Mouse (Mus musculus): ENCODE data around the gene Hspa8. TPM values are rescaled to one million over a fixed set of nuclear protein-coding genes. Genes with fewer than 3 reads are reported as not detected.
A peak's percentile ranks its signal among the peaks of the same experiment; 100 is the strongest.

Hspa8 gene
- polyA plus RNA-seq, 1 experiment from 2014 or later: 3,187 TPM

DNA sequence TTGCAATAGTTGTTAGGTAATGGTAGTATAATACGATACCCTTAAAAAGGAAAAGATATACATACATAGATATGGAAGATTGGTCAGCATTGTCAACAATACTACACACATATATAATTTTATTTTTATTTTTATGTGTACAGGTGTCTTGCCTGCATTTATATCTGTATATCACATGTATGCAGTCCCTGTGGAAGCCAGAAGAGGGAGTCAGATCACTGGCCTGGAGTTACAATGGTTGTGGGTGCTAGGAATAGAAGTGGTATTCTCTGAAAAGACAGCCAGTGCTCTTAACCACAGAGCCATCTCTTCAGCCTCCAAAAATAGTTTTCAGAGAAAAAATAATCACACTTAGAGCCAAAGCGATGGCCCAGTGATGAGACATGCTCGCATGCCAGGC lies 35.9 kb downstream of the Hspa8 start:
- no peaks in the 10 kb centered on the region for H3K36me3 ChIP-seq (ENCODE audit: insufficient read depth, low read length)
- no peaks in the 10 kb centered on the region for H3K9me3 ChIP-seq (ENCODE audit: low read length)
- no peak overlapping the region for H3K27ac ChIP-seq (ENCODE audit: low read length)
- H3K4me3 ChIP-seq (ENCODE audit: low read length): no peak overlapping the region
- H3K27me3 ChIP-seq (ENCODE audit: insufficient read depth, low read length): no peaks in the 10 kb centered on the region
- no peaks in the 10 kb centered on the region for H3K4me1 ChIP-seq (ENCODE audit: insufficient read depth, low read length)
- no peak overlapping the region for H3K4me2 ChIP-seq (replicated peaks; ENCODE audit: low read depth, low read length)
- ATAC-seq (ENCODE audit: low FRiP score, low TSS enrichment): no peak
- no peak overlapping the region for H3K9ac ChIP-seq (replicated peaks; ENCODE audit: low read length)
- WGBS: 90% methylated on average over 3 of the region's 3 CpGs

DNA sequence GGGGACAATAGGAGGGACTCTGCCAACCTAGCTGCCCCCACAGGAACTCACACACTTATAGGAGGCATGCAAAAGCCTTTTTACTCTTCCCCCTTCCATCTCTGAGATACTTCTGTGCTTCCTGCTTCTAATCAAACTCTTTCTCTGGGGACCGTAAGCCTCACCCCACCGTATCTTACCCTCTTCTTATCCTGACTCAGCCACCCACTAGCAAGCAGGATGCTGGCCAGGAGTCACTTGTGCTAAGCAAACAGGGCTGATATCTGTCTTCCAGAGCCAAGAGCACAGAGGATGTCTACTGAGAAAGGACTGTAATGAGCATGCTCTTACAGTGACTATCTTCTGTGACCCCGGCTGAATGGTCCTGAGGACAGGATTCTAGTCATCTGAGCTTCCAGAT lies 38.9 kb downstream of the Hspa8 start:
- Histone ChIP-seq H3K27me3 (ENCODE audit: insufficient read depth, low read length) (no peaks in the 10 kb centered on the region), H3K4me3 (ENCODE audit: low read length) (no peak overlapping the region), H3K4me2 (replicated peaks; ENCODE audit: low read depth, low read length) (no peak overlapping the region), H3K9ac (replicated peaks; ENCODE audit: low read length) (no peak overlapping the region), H3K27ac (ENCODE audit: low read length) (no peak overlapping the region), H3K4me1 (ENCODE audit: insufficient read depth, low read length) (no peaks in the 10 kb centered on the region), H3K9me3 (ENCODE audit: low read length) (no peaks in the 10 kb centered on the region), H3K36me3 (ENCODE audit: insufficient read depth, low read length) (no peaks in the 10 kb centered on the region)
- 77% methylated on average over 3 of the region's 3 CpGs for WGBS
- no peak for ATAC-seq (ENCODE audit: low FRiP score, low TSS enrichment)

GRCm38 (mm10) chr9:40851515-40851914 lies 50.7 kb downstream of the Hspa8 start:
- 44% methylated on average over 2 of the region's 2 CpGs for WGBS
- no peak for ATAC-seq (ENCODE audit: low FRiP score, low TSS enrichment)

DNA sequence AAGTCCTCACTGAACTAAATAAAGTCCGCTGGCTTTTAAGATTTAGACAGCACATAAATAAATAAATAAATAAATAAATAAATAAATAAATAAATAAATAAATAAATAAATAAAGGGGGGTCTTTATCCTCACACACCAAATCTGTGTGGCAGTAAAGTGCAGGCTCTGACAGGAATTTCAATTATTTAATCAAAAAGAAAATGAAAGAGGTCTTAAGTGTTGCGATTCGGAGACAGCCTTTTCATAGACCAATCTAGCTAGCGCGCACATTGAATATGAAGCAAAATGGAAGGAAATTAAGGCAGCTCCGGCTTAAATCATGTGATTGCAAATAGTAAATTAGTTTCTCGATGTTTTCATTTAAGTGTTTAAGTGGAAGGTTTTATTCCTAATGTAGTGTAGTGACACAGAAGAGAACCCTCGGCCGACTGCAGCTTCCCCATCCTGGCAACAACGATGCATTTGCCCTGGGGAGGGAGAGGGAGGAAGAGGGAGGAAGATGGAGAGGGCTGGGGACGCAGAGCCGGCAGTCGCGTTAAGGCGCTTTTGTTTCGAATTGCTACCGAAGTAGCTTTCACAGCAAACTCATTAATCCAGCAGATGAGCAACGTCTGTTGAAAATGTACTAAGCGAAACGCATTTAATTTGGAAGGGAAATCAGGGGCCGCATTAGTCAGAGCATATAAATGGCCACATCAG lies 57.8 kb downstream of the Hspa8 start:
- H3K4me3 ChIP-seq (ENCODE audit: low read length): peak overlapping the region; percentile 39
- H3K27me3 ChIP-seq (ENCODE audit: insufficient read depth, low read length): peaks cover 36% of the 10 kb centered on the region
- no peaks in the 10 kb centered on the region for H3K36me3 ChIP-seq (ENCODE audit: insufficient read depth, low read length)
- H3K27ac ChIP-seq (ENCODE audit: low read length): no peak overlapping the region
- no peak for ATAC-seq (ENCODE audit: low FRiP score, low TSS enrichment)
- H3K9ac ChIP-seq (replicated peaks; ENCODE audit: low read length): 0 out of 2 replicates have a peak overlapping the region, but pooled peaks have one; percentile 43
- WGBS: 9% methylated on average over 21 of the region's 21 CpGs
- no peaks in the 10 kb centered on the region for H3K9me3 ChIP-seq (ENCODE audit: low read length)
- peak overlapping the region; percentile 55 for H3K4me2 ChIP-seq (replicated peaks; ENCODE audit: low read depth, low read length)
- 0 out of 2 replicates have a peak, but pooled peaks cover 4% of the 10 kb centered on the region for H3K4me1 ChIP-seq (ENCODE audit: insufficient read depth, low read length)

More at GRCm38 (mm10) chr9:40851515-40851914, 50.7 kb downstream of the Hspa8 start:
- peaks cover 11% of the 10 kb centered on the region; the same call in 1 of the 2 replicates for H3K27me3 ChIP-seq (ENCODE audit: insufficient read depth, low read length)
- no peak overlapping the region for H3K9ac ChIP-seq (replicated peaks; ENCODE audit: low read length)
- H3K4me3 ChIP-seq (ENCODE audit: low read length): no peak overlapping the region
- H3K27ac ChIP-seq (ENCODE audit: low read length): no peak overlapping the region
- H3K4me2 ChIP-seq (replicated peaks; ENCODE audit: low read depth, low read length): no peak overlapping the region
- no peaks in the 10 kb centered on the region for H3K4me1 ChIP-seq (ENCODE audit: insufficient read depth, low read length)
- H3K9me3 ChIP-seq (ENCODE audit: low read length): no peaks in the 10 kb centered on the region
- no peaks in the 10 kb centered on the region for H3K36me3 ChIP-seq (ENCODE audit: insufficient read depth, low read length)

DNA sequence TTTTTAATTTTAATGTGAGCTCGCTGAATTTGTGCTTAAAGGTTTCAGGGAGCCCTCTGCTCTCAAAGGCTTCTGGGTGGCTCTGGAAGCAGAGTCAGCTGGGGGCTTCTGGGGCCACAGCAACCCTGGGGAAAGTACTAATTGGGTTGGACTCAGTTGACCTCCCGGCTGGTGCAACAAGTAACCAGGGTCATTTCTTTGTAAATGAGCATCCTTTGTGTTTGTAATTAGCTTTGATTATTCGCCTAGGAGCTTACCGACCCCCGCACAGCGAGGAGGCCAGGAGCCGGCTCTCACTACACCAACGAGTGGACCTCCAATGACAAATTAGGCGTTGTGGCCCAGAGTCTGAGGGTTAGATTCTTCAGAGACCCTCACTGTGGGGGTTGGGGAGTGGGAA lies 58.4 kb downstream of the Hspa8 start:
- H3K4me2 ChIP-seq (replicated peaks; ENCODE audit: low read depth, low read length): peak overlapping the region; percentile 55
- H3K27me3 ChIP-seq (ENCODE audit: insufficient read depth, low read length): peaks cover 36% of the 10 kb centered on the region
- H3K4me3 ChIP-seq (ENCODE audit: low read length): peak overlapping the region; percentile 39
- H3K36me3 ChIP-seq (ENCODE audit: insufficient read depth, low read length): no peaks in the 10 kb centered on the region
- WGBS: 11% methylated on average over 9 of the region's 9 CpGs
- H3K9ac ChIP-seq (replicated peaks; ENCODE audit: low read length): no peak overlapping the region
- H3K9me3 ChIP-seq (ENCODE audit: low read length): no peaks in the 10 kb centered on the region
- H3K4me1 ChIP-seq (ENCODE audit: insufficient read depth, low read length): 0 out of 2 replicates have a peak, but pooled peaks cover 4% of the 10 kb centered on the region
- ATAC-seq (ENCODE audit: low FRiP score, low TSS enrichment): no peak
- no peak overlapping the region for H3K27ac ChIP-seq (ENCODE audit: low read length)

Other genes starting within 250 kb of the Hspa8 start
- gene Gm21915, start 130.4 kb upstream of the Hspa8 start, polyA plus RNA-seq (2015; fragmentation: Nextera tagmentation; extraction: Ambion mirVana): not detected in 2 replicates
- gene Clmp, start 115.0 kb upstream of the Hspa8 start, polyA plus RNA-seq (2015; fragmentation: Nextera tagmentation; extraction: Ambion mirVana): 28.0 and 31.3 TPM in 2 replicates
- gene Bsx, start 73.1 kb downstream of the Hspa8 start, polyA plus RNA-seq (2015; fragmentation: Nextera tagmentation; extraction: Ambion mirVana): not detected in 2 replicates
- 0.07 and 0.31 TPM in 2 replicates for gene Jhy, start 163.1 kb downstream of the Hspa8 start, polyA plus RNA-seq (2015; fragmentation: Nextera tagmentation; extraction: Ambion mirVana)
- 0.27 and 0.32 TPM in 2 replicates for gene Crtam, start 203.6 kb downstream of the Hspa8 start, polyA plus RNA-seq (2015; fragmentation: Nextera tagmentation; extraction: Ambion mirVana)